Mouse (Mus musculus) thymus, adult 2 months (tissue): ENCODE measurements around the gene Tbc1d30. TPM values are rescaled to one million over a fixed set of nuclear protein-coding genes. Genes with fewer than 3 reads are reported as not detected.

Experiments used
- DNase-seq: peaks from one replicate; pipeline ENCODE4 v3.0.0; 2021
- H3K27ac ChIP-seq: fragments of 200-500 bp; 2 replicates; pipeline ENCODE4 v1.5.1; 2012; ENCODE audit warnings: low read length, control low read depth; ENCODE audit not compliant: control insufficient read depth, insufficient read depth
- H3K27me3 ChIP-seq: fragments of 200-500 bp; 2 replicates; pipeline ENCODE4 v1.6.1; 2012; ENCODE audit warnings: mild to moderate bottlenecking, low read length, moderate library complexity, mixed read lengths; ENCODE audit not compliant: control insufficient read depth, insufficient read depth
- H3K36me3 ChIP-seq: fragments of 200-500 bp; 2 replicates; pipeline ENCODE4 v1.6.1; 2012; ENCODE audit warnings: mild to moderate bottlenecking, low read length, moderate library complexity; ENCODE audit not compliant: control insufficient read depth, insufficient read depth
- H3K4me1 ChIP-seq: fragments of 200-500 bp; replicated peaks from 2 replicates; pipeline ENCODE4 v1.6.1; 2012; ENCODE audit warnings: low read length; ENCODE audit not compliant: control insufficient read depth, insufficient read depth
- H3K4me3 ChIP-seq: fragments of 200-500 bp; 2 replicates; pipeline ENCODE4 v1.5.1; 2012; ENCODE audit warnings: mild to moderate bottlenecking, low read length, control low read depth, moderate library complexity; ENCODE audit not compliant: control insufficient read depth, insufficient read depth
- CTCF ChIP-seq: fragments of 200-500 bp; IDR thresholded peaks from 2 replicates; pipeline ENCODE4 v1.5.1; 2012; ENCODE audit warnings: mild to moderate bottlenecking, control low read depth, low read length, moderate library complexity, borderline replicate concordance; ENCODE audit not compliant: control insufficient read depth, poor library complexity, insufficient read depth; ENCODE audit errors: extremely low read depth
- POLR2A ChIP-seq: fragments of 200-500 bp; IDR thresholded peaks from 2 replicates; pipeline ENCODE4 v1.6.1; 2012; ENCODE audit warnings: mild to moderate bottlenecking, low read length, control low read depth, moderate library complexity; ENCODE audit not compliant: control insufficient read depth, poor library complexity, insufficient read depth; ENCODE audit errors: extremely low read depth
- WGBS: fragments of 180-500 bp; shearing (Covaris S2); methylation state at CpG from one replicate; pipeline ENCODE4 v1.1.7; 2018; 5-methylcytosine and 5-hydroxymethylcytosine counted together
- polyA plus RNA-seq: library from polyadenylated mRNA; depleted of rRNA; stranded (reverse); fragments of >200 nt; gene quantifications from 2 replicates; pipeline ENCODE4 v1.2.3, GENCODE M21; 2012; rRNA removed

Gene Tbc1d30
- 0.51 and 0.68 TPM in 2 replicates for polyA plus RNA-seq

DNA sequence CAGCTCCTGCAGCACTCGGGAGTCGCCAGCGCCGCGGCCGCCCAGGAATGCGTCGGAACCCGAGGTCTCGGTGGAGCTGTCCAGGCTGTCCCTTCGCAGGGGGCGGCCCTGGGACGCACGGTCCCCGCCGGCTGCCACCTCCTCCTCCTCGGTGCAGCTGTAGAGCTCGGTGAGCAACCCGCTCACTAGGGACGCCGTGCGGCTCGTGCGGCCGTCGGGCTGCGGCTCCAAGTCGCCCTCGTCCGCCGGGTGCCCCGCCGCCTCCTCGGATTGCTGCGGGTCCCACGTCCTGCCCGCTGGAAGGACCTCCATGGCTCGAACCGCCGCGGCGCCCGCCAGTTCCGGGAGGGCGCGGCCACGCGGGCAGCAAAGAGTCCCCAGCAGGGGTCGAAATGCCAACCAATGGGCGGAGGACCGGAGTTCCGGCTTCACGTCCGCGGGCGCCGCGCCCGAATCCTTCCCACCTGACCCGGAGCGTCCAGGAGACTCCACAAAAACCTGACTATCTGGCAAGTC lies at the start of gene Tbc1d30:
TSS of gene Tbc1d30 (minus strand) at position 213 of the 516 bp plus-strand sequence.
- peak; percentile 19 for DNase-seq
- under 1% methylated on average over 61 of the region's 61 CpGs for WGBS
- Histone ChIP-seq H3K27me3 (peaks cover 18% of the 10 kb centered on the region), H3K4me3 (peak within 1 kb of the TSS; percentile 33), H3K27ac (no peak within 1 kb of the TSS), H3K36me3 (no peaks in the 10 kb centered on the region), H3K4me1 (peaks cover 9% of the 10 kb centered on the region)
- TF ChIP-seq POLR2A (no peak), CTCF (no peak)

DNA sequence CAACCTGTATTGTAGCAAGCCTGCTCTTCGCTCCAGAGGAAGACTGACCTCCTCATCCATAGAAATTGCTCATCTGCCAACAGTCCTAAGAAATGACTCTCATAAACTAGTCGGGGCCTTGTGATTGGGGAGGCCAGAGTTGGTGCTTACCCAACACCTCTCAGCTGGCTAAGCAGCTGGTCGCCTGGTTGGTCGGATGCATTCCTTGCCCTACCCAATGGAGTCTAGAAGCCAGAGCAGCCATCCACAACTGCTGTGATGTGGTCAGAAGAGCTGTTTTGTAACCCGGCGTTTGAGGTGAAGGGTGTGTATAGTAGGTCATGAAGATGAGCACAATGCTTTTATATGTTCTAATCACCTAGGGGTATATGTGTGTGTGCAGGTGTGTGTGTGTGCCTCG lies 47.5 kb upstream of the Tbc1d30 start:
- no peak overlapping the region for H3K27ac ChIP-seq
- 39% methylated on average over 7 of the region's 7 CpGs for WGBS
- TF ChIP-seq POLR2A = no peak
- TF ChIP-seq CTCF = no peak
- H3K4me3 ChIP-seq = no peak overlapping the region
- DNase-seq = no peak
- peaks cover 20% of the 10 kb centered on the region for H3K4me1 ChIP-seq
- H3K36me3 ChIP-seq = no peaks in the 10 kb centered on the region
- no peaks in the 10 kb centered on the region for H3K27me3 ChIP-seq

DNA sequence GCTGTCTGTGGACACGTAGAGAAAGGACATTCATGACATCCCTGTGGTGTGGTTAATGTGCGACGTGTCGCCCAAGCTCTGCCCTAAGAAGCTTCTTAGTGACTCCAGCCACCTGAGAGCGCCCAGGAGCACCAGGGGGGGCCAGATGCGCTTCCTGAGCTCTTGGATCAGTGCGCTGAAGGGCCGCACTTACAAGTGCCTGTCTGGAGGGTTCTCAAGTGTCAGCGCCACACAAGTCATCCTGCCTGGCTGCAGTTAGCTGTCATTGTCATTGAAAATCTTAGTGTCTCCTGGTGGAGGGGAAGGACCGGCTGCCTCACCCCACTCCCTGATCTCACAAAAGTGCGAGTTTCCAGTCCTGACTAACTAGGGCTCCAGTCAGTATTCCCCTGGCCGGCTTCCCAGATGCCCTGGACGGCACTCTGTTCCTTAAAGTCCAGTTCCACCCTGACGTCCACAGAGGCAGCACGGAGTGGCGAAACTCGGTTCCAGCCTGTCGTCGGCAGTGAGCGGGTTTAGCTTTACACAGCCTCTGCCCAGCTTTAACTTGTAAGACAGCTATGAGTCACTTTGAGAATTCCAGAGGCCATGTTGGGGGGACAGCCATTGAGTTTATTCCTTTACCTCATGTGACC lies 44.6 kb upstream of the Tbc1d30 start:
- Histone ChIP-seq H3K27me3 (no peaks in the 10 kb centered on the region), H3K36me3 (0 out of 2 replicates have a peak, but pooled peaks cover 3% of the 10 kb centered on the region), H3K4me1 (peaks cover 20% of the 10 kb centered on the region), H3K4me3 (no peak overlapping the region), H3K27ac (no peak overlapping the region)
- 95% methylated on average over 20 of the region's 20 CpGs for WGBS
- TF ChIP-seq POLR2A = no peak
- TF ChIP-seq CTCF = no peak
- no peak for DNase-seq

DNA sequence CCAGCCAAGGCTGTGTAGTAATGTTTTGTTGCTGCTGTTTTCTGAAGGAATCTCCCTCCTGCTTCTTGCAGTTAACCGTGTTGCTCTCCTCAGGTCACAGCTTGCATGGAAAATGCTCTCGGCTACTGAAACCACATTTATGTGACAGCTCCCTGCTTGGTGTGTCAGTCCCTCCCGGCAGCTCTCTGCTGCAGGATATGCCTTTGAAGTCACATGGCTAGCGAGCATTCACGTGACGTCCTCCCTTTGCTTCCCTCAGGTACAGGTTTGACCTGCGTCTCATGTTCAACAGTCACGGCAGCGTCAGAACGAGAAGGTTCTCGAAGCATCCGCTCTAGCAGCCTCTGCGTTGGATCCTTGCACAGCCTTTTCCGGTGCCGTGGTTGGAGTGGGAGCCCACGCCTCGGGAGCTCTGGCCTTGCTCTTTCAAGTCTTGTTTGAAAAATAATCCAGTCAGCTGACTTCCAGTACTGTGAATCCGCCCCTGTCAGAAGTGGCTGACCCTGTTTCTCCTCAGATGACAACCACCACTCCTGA lies 43.8 kb upstream of the Tbc1d30 start:
- 91% methylated on average over 18 of the region's 18 CpGs for WGBS
- Histone ChIP-seq H3K4me3 (no peak overlapping the region), H3K36me3 (0 out of 2 replicates have a peak, but pooled peaks cover 3% of the 10 kb centered on the region), H3K4me1 (peaks cover 19% of the 10 kb centered on the region), H3K27me3 (no peaks in the 10 kb centered on the region), H3K27ac (no peak overlapping the region)
- TF ChIP-seq POLR2A (no peak), CTCF (no peak)
- no peak for DNase-seq

DNA sequence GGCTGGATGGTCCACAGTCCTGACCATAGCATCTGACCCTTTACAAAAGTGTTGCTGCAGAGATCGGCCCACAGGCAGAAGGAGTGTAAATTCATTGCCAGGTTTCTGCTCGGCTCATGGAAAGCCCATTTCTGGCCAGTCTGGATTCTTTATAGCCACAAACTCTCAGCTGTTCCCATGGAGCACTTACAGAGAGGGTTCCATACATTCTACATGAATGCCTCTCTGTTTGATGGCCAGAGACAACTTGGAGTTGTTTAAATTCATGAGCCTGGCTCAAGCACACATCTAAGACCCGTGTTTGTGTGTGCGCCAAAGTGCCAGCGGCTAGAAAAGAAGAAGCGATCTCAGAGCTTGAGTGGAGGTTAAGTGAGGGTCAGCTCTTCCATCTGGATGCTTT lies 43.2 kb upstream of the Tbc1d30 start:
- TF ChIP-seq CTCF = no peak
- TF ChIP-seq POLR2A = no peak
- no peak overlapping the region for H3K4me3 ChIP-seq
- H3K36me3 ChIP-seq = 0 out of 2 replicates have a peak, but pooled peaks cover 3% of the 10 kb centered on the region
- no peak overlapping the region for H3K27ac ChIP-seq
- H3K4me1 ChIP-seq = peaks cover 14% of the 10 kb centered on the region
- DNase-seq = no peak
- no peaks in the 10 kb centered on the region for H3K27me3 ChIP-seq
- WGBS = 93% methylated on average over 6 of the region's 6 CpGs

DNA sequence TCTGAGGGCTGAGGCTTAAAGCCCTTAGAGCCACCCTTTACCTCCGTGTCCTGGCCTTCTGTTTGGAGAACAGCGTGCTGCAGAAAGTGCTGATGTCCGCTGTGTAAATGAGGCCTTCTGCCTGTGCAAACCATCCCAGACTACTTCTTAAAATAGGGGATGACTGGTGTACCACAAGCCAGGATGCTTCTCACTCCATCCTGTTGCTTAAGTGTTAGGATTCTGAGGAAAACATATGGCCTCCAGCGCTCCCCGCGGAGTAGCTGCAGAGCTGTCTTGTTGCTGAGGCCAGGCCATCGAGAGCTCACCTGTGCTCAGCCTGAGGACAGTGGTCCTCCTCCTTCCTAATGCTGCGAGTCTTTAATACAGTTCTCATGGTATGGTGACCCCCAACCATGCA lies 40.8 kb upstream of the Tbc1d30 start:
- no peak overlapping the region for H3K27ac ChIP-seq
- no peaks in the 10 kb centered on the region for H3K4me1 ChIP-seq
- no peak for DNase-seq
- H3K4me3 ChIP-seq = no peak overlapping the region
- H3K27me3 ChIP-seq = no peaks in the 10 kb centered on the region
- TF ChIP-seq CTCF (no peak), POLR2A (no peak)
- H3K36me3 ChIP-seq = 0 out of 2 replicates have a peak, but pooled peaks cover 3% of the 10 kb centered on the region
- 98% methylated on average over 8 of the region's 8 CpGs for WGBS
